10 mouse cellular contexts compared by ENCODE assay signal in genomic region chr10:70939751-70940150, GRCm38 (mm10).
DNase-seq lines count a peak whose midpoint lies in the region; ATAC-seq lines count a peak whose summit lies in the region.
"Had no signal": no experiment of that assay in that cellular context is flagged by ENCODE, and none has a peak within 500 bp of the region (broad histone marks: within the 10 kb centered on the region; RNA-seq: fewer than 3 reads in every experiment).

No protein-coding gene starts in this region.

- H3K27ac ChIP-seq in forebrain, embryonic 15.5 days (replicated peaks), result peak overlapping the region; percentile 26; the same call in 1 of the 2 replicates
- no peak overlapping the region for H3K27ac ChIP-seq in forebrain, embryonic 10.5 days
- no peak overlapping the region for H3K27ac ChIP-seq in neural tube, embryonic 11.5 days (ENCODE audit: low read depth, low read length)
- H3K27ac ChIP-seq in hindbrain, embryonic 11.5 days (ENCODE audit: low read depth, low read length), result no peak overlapping the region

- 0 out of 2 replicates have a peak, but pooled peaks cover 2% of the 10 kb centered on the region for H3K4me1 ChIP-seq in forebrain, embryonic 15.5 days
- no peaks in the 10 kb centered on the region for H3K4me1 ChIP-seq in forebrain, embryonic 10.5 days
- no peaks in the 10 kb centered on the region for H3K4me1 ChIP-seq in neural tube, embryonic 11.5 days (ENCODE audit: control insufficient read depth, insufficient read depth, low read length)
- H3K4me1 ChIP-seq in hindbrain, embryonic 11.5 days (replicated peaks; ENCODE audit: control insufficient read depth, insufficient read depth, low read length), result 0 out of 2 replicates have a peak, but pooled peaks cover 2% of the 10 kb centered on the region

- no peak overlapping the region for H3K4me2 ChIP-seq in forebrain, embryonic 15.5 days (replicated peaks)
- H3K4me2 ChIP-seq in neural tube, embryonic 11.5 days (ENCODE audit: low read depth), result no peak overlapping the region
- H3K4me2 ChIP-seq in hindbrain, embryonic 11.5 days (replicated peaks; ENCODE audit: low read depth, low read length), result no peak overlapping the region

- H3K27me3 ChIP-seq in forebrain, embryonic 15.5 days, result no peaks in the 10 kb centered on the region
- no peaks in the 10 kb centered on the region for H3K27me3 ChIP-seq in forebrain, embryonic 10.5 days (ENCODE audit: poor library complexity, severe bottlenecking)
- H3K27me3 ChIP-seq in neural tube, embryonic 11.5 days (ENCODE audit: control insufficient read depth, insufficient read depth, low read length), result no peaks in the 10 kb centered on the region
- H3K27me3 ChIP-seq in hindbrain, embryonic 11.5 days (ENCODE audit: control insufficient read depth, insufficient read depth, low read length), result no peaks in the 10 kb centered on the region

- H3K9ac ChIP-seq in forebrain, embryonic 15.5 days (replicated peaks), result no peak overlapping the region
- H3K9ac ChIP-seq in neural tube, embryonic 11.5 days (ENCODE audit: low read length), result no peak overlapping the region
- H3K9ac ChIP-seq in hindbrain, embryonic 11.5 days (ENCODE audit: low read depth, low read length), result no peak overlapping the region

- ATAC-seq in forebrain, embryonic 15.5 days (replicated peaks), result no peak
- ATAC-seq in neural tube, embryonic 11.5 days (ENCODE audit: insufficient read depth, low FRiP score, low TSS enrichment), result no peak
- no peak for ATAC-seq in hindbrain, embryonic 11.5 days (ENCODE audit: low FRiP score)
- ATAC-seq in megakaryocyte progenitor cell, adult 5-6 weeks (replicated peaks; ENCODE audit: poor library complexity), result no peak
- ATAC-seq: midbrain, embryonic 16.5 days had no signal

- DNase-seq in forebrain, embryonic 10.5 days (ENCODE audit: extremely low spot score, low spot score), result no peak
- DNase-seq in neural tube, embryonic 11.5 days (ENCODE audit: low spot score), result peak; percentile 29
- no peak for DNase-seq in neural tube, embryonic 10.5 days (ENCODE audit: extremely low spot score, low spot score)
- peak; percentile 31 for DNase-seq in hindbrain, embryonic 11.5 days (ENCODE audit: low spot score)
- no peak for DNase-seq in spleen, postnatal 4 days (ENCODE audit: low spot score in 2 of 2)
- DNase-seq in layer of hippocampus, adult 9-10 months (ENCODE audit: low spot score), result no peak
- DNase-seq: cerebellum, adult 9-11 months had no signal

- H3K9me3 ChIP-seq in forebrain, embryonic 15.5 days, result no peaks in the 10 kb centered on the region
- peaks cover 5% of the 10 kb centered on the region; the same call in 1 of the 2 replicates for H3K9me3 ChIP-seq in forebrain, embryonic 10.5 days
- H3K9me3 ChIP-seq in neural tube, embryonic 11.5 days (ENCODE audit: control insufficient read depth, low read length), result no peaks in the 10 kb centered on the region
- no peaks in the 10 kb centered on the region for H3K9me3 ChIP-seq in hindbrain, embryonic 11.5 days (ENCODE audit: control insufficient read depth, low read length)

- 68% methylated on average over 12 of the region's 12 CpGs for WGBS in forebrain, embryonic 15.5 days
- 85% methylated on average over 12 of the region's 12 CpGs for WGBS in forebrain, embryonic 10.5 days
- 58% methylated on average over 12 of the region's 12 CpGs for WGBS in neural tube, embryonic 11.5 days
- 50% methylated on average over 12 of the region's 12 CpGs for WGBS in hindbrain, embryonic 11.5 days

- H3K36me3 ChIP-seq in forebrain, embryonic 15.5 days, result no peaks in the 10 kb centered on the region
- peaks cover 14% of the 10 kb centered on the region; the same call in 1 of the 2 replicates for H3K36me3 ChIP-seq in forebrain, embryonic 10.5 days (replicated peaks)
- no peaks in the 10 kb centered on the region for H3K36me3 ChIP-seq in neural tube, embryonic 11.5 days (ENCODE audit: control insufficient read depth, insufficient read depth, low read length)
- no peaks in the 10 kb centered on the region for H3K36me3 ChIP-seq in hindbrain, embryonic 11.5 days (ENCODE audit: control insufficient read depth, insufficient read depth, low read length)

- H3K4me3 ChIP-seq in forebrain, embryonic 15.5 days, result no peak overlapping the region
- H3K4me3 ChIP-seq in forebrain, embryonic 10.5 days, result no peak overlapping the region
- H3K4me3 ChIP-seq in neural tube, embryonic 11.5 days (ENCODE audit: low read depth, low read length), result no peak overlapping the region
- H3K4me3 ChIP-seq in hindbrain, embryonic 11.5 days (ENCODE audit: low read depth, low read length), result no peak overlapping the region

Comparison
In these comparisons a context has a peak if more than half of its experiments do, and no peak if none do; other contexts are left out.
1. DNase-seq: peak in neural tube, embryonic 11.5 days (single experiment) and hindbrain, embryonic 11.5 days (single experiment); none in forebrain, embryonic 10.5 days (single experiment), neural tube, embryonic 10.5 days (single experiment), spleen, postnatal 4 days (0 of 2) and layer of hippocampus, adult 9-10 months (single experiment).